Mouse (Mus musculus): Measurements from ENCODE around the gene Ptprs. TPM values are rescaled to one million over a fixed set of nuclear protein-coding genes. Genes with fewer than 3 reads are reported as not detected.

The Ptprs gene
- polyA plus RNA-seq, 1 experiment from 2014 or later = 58.1 TPM

- Histone ChIP-seq H3K27me3 (ENCODE audit: control insufficient read depth, insufficient read depth, low read length) (no peaks in the 10 kb centered on the region), H3K36me3 (ENCODE audit: control insufficient read depth, insufficient read depth, low read length) (0 out of 2 replicates have a peak, but pooled peaks cover 2% of the 10 kb centered on the region), H3K4me2 (peak overlapping the region; percentile 94), H3K4me3 (ENCODE audit: low read depth, low read length) (peak overlapping the region; percentile 75), H3K9ac (ENCODE audit: low read depth, low read length) (peak overlapping the region; percentile 83), H3K27ac (ENCODE audit: low read depth, low read length) (peak overlapping the region; percentile 95), H3K9me3 (replicated peaks; ENCODE audit: control insufficient read depth, low read length) (no peaks in the 10 kb centered on the region), H3K4me1 (ENCODE audit: control insufficient read depth, insufficient read depth, low read length) (peaks cover 20% of the 10 kb centered on the region)
- under 1% methylated on average over 77 of the region's 77 CpGs for WGBS (ENCODE audit: insufficient replicate concordance)
- peak; percentile 91 for ATAC-seq (replicated peaks; ENCODE audit: insufficient number of reproducible peaks, low FRiP score, low TSS enrichment)
Observed at GRCm38 (mm10) chr17:56461771-56462743, 14.2 kb downstream of the Ptprs start.

GRCm38 (mm10) chr17:56460876-56461275 lies 15.4 kb downstream of the Ptprs start:
- Histone ChIP-seq H3K4me1 (ENCODE audit: control insufficient read depth, insufficient read depth, low read length) (peaks cover 20% of the 10 kb centered on the region), H3K9me3 (replicated peaks; ENCODE audit: control insufficient read depth, low read length) (no peaks in the 10 kb centered on the region), H3K4me2 (peak overlapping the region; percentile 94), H3K27me3 (ENCODE audit: control insufficient read depth, insufficient read depth, low read length) (no peaks in the 10 kb centered on the region), H3K27ac (ENCODE audit: low read depth, low read length) (peak overlapping the region; percentile 95; the same call in 1 of the 2 replicates), H3K36me3 (ENCODE audit: control insufficient read depth, insufficient read depth, low read length) (0 out of 2 replicates have a peak, but pooled peaks cover 6% of the 10 kb centered on the region), H3K9ac (ENCODE audit: low read depth, low read length) (peak overlapping the region; percentile 83), H3K4me3 (ENCODE audit: low read depth, low read length) (peak overlapping the region; percentile 75)
- ATAC-seq (replicated peaks; ENCODE audit: insufficient number of reproducible peaks, low FRiP score, low TSS enrichment) = no peak
- 19% methylated on average over 6 of the region's 6 CpGs for WGBS (ENCODE audit: insufficient replicate concordance)

GRCm38 (mm10) chr17:56457442-56457841 lies 18.8 kb downstream of the Ptprs start:
- Histone ChIP-seq H3K4me2 (no peak overlapping the region), H3K27ac (ENCODE audit: low read depth, low read length) (no peak overlapping the region), H3K9me3 (replicated peaks; ENCODE audit: control insufficient read depth, low read length) (no peaks in the 10 kb centered on the region), H3K27me3 (ENCODE audit: control insufficient read depth, insufficient read depth, low read length) (no peaks in the 10 kb centered on the region), H3K9ac (ENCODE audit: low read depth, low read length) (no peak overlapping the region), H3K4me1 (ENCODE audit: control insufficient read depth, insufficient read depth, low read length) (peaks cover 12% of the 10 kb centered on the region), H3K4me3 (ENCODE audit: low read depth, low read length) (no peak overlapping the region), H3K36me3 (ENCODE audit: control insufficient read depth, insufficient read depth, low read length) (peaks cover 14% of the 10 kb centered on the region)
- ATAC-seq (replicated peaks; ENCODE audit: insufficient number of reproducible peaks, low FRiP score, low TSS enrichment) = no peak
- WGBS (ENCODE audit: insufficient replicate concordance) = 97% methylated on average over 1 of the region's 1 CpGs

GRCm38 (mm10) chr17:56456353-56456752 lies 19.9 kb downstream of the Ptprs start:
- Histone ChIP-seq H3K9ac (ENCODE audit: low read depth, low read length) (no peak overlapping the region), H3K4me2 (no peak overlapping the region), H3K27me3 (ENCODE audit: control insufficient read depth, insufficient read depth, low read length) (no peaks in the 10 kb centered on the region), H3K4me1 (ENCODE audit: control insufficient read depth, insufficient read depth, low read length) (peaks cover 12% of the 10 kb centered on the region), H3K4me3 (ENCODE audit: low read depth, low read length) (no peak overlapping the region), H3K36me3 (ENCODE audit: control insufficient read depth, insufficient read depth, low read length) (peaks cover 23% of the 10 kb centered on the region), H3K27ac (ENCODE audit: low read depth, low read length) (no peak overlapping the region), H3K9me3 (replicated peaks; ENCODE audit: control insufficient read depth, low read length) (no peaks in the 10 kb centered on the region)
- 83% methylated on average over 5 of the region's 5 CpGs for WGBS (ENCODE audit: insufficient replicate concordance)
- ATAC-seq (replicated peaks; ENCODE audit: insufficient number of reproducible peaks, low FRiP score, low TSS enrichment) = no peak

- no peaks in the 10 kb centered on the region for H3K4me1 ChIP-seq (ENCODE audit: control insufficient read depth, insufficient read depth, low read length)
- H3K9ac ChIP-seq (ENCODE audit: low read depth, low read length) = no peak overlapping the region
- H3K4me3 ChIP-seq (ENCODE audit: low read depth, low read length) = no peak overlapping the region
- no peaks in the 10 kb centered on the region for H3K9me3 ChIP-seq (replicated peaks; ENCODE audit: control insufficient read depth, low read length)
- no peaks in the 10 kb centered on the region for H3K27me3 ChIP-seq (ENCODE audit: control insufficient read depth, insufficient read depth, low read length)
- no peak overlapping the region for H3K4me2 ChIP-seq
- no peak overlapping the region for H3K27ac ChIP-seq (ENCODE audit: low read depth, low read length)
- ATAC-seq (replicated peaks; ENCODE audit: insufficient number of reproducible peaks, low FRiP score, low TSS enrichment) = no peak
- peaks cover 40% of the 10 kb centered on the region for H3K36me3 ChIP-seq (ENCODE audit: control insufficient read depth, insufficient read depth, low read length)
- WGBS (ENCODE audit: insufficient replicate concordance) = 84% methylated on average over 4 of the region's 4 CpGs
Observed at GRCm38 (mm10) chr17:56453689-56454088, 22.6 kb downstream of the Ptprs start.

- no peak overlapping the region for H3K27ac ChIP-seq (ENCODE audit: low read depth, low read length)
- no peaks in the 10 kb centered on the region for H3K9me3 ChIP-seq (replicated peaks; ENCODE audit: control insufficient read depth, low read length)
- no peak overlapping the region for H3K4me3 ChIP-seq (ENCODE audit: low read depth, low read length)
- no peaks in the 10 kb centered on the region for H3K4me1 ChIP-seq (ENCODE audit: control insufficient read depth, insufficient read depth, low read length)
- ATAC-seq (replicated peaks; ENCODE audit: insufficient number of reproducible peaks, low FRiP score, low TSS enrichment) = no peak
- H3K9ac ChIP-seq (ENCODE audit: low read depth, low read length) = no peak overlapping the region
- H3K27me3 ChIP-seq (ENCODE audit: control insufficient read depth, insufficient read depth, low read length) = no peaks in the 10 kb centered on the region
- H3K36me3 ChIP-seq (ENCODE audit: control insufficient read depth, insufficient read depth, low read length) = peaks cover 40% of the 10 kb centered on the region
- WGBS (ENCODE audit: insufficient replicate concordance) = 72% methylated on average over 4 of the region's 4 CpGs
- H3K4me2 ChIP-seq = no peak overlapping the region
Observed at GRCm38 (mm10) chr17:56453251-56453650, 23.0 kb downstream of the Ptprs start.

GRCm38 (mm10) chr17:56447716-56448115 lies 28.6 kb downstream of the Ptprs start:
- no peaks in the 10 kb centered on the region for H3K9me3 ChIP-seq (replicated peaks; ENCODE audit: control insufficient read depth, low read length)
- no peaks in the 10 kb centered on the region for H3K27me3 ChIP-seq (ENCODE audit: control insufficient read depth, insufficient read depth, low read length)
- no peak overlapping the region for H3K4me3 ChIP-seq (ENCODE audit: low read depth, low read length)
- no peak for ATAC-seq (replicated peaks; ENCODE audit: insufficient number of reproducible peaks, low FRiP score, low TSS enrichment)
- 71% methylated on average over 2 of the region's 2 CpGs for WGBS (ENCODE audit: insufficient replicate concordance)
- H3K4me2 ChIP-seq = no peak overlapping the region
- H3K4me1 ChIP-seq (ENCODE audit: control insufficient read depth, insufficient read depth, low read length) = peaks cover 6% of the 10 kb centered on the region; the same call in 1 of the 2 replicates
- H3K36me3 ChIP-seq (ENCODE audit: control insufficient read depth, insufficient read depth, low read length) = peaks cover 40% of the 10 kb centered on the region
- H3K9ac ChIP-seq (ENCODE audit: low read depth, low read length) = no peak overlapping the region
- H3K27ac ChIP-seq (ENCODE audit: low read depth, low read length) = no peak overlapping the region

GRCm38 (mm10) chr17:56445397-56445796 lies 30.9 kb downstream of the Ptprs start:
- Histone ChIP-seq H3K36me3 (ENCODE audit: control insufficient read depth, insufficient read depth, low read length) (peaks cover 28% of the 10 kb centered on the region), H3K4me1 (ENCODE audit: control insufficient read depth, insufficient read depth, low read length) (peaks cover 6% of the 10 kb centered on the region; the same call in 1 of the 2 replicates), H3K4me2 (no peak overlapping the region), H3K9me3 (replicated peaks; ENCODE audit: control insufficient read depth, low read length) (no peaks in the 10 kb centered on the region), H3K27me3 (ENCODE audit: control insufficient read depth, insufficient read depth, low read length) (no peaks in the 10 kb centered on the region), H3K27ac (ENCODE audit: low read depth, low read length) (no peak overlapping the region), H3K4me3 (ENCODE audit: low read depth, low read length) (no peak overlapping the region), H3K9ac (ENCODE audit: low read depth, low read length) (no peak overlapping the region)
- ATAC-seq (replicated peaks; ENCODE audit: insufficient number of reproducible peaks, low FRiP score, low TSS enrichment) = no peak
- 84% methylated on average over 14 of the region's 14 CpGs for WGBS (ENCODE audit: insufficient replicate concordance)

All from heart, embryonic 11.5 days (tissue).